Mouse (Mus musculus): ENCODE results near the gene Rnaset2b.
"Not testable (repeated sequence)": the region's sequence is repeated elsewhere in the genome, so short reads cannot be mapped to it uniquely, and the experiment has no call there.

DNA sequence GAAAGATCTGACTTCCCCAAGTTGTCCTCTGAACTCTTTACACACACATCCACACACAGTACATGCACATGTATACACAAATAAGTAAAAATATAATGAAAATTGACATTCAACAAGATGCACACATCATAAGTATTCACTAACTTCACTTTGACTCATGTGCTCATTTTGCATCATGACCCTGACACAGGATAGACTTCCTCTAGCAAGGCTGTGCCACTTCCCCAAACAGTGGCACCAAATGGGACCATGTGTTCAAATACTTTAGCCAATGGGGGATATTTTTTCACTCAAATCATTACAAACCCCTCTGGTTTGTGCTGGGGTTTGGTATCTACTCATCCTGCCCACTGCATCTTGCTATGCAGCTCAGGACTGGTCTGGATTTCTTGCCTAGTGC, 38.5 kb downstream of the Rnaset2b start:
- not testable (repeated sequence) for TF ChIP-seq CTCF, EP300 (IDR thresholded peaks at IDR 0.05)

Measured in lung, postnatal 0 days (tissue).